Mouse (Mus musculus) forebrain, postnatal 0 days (tissue): ENCODE results near the gene Crabp1. TPM values are rescaled to one million over a fixed set of nuclear protein-coding genes. Genes with fewer than 3 reads are reported as not detected.
A peak's percentile ranks its signal among the peaks of the same experiment; 100 is the strongest.

Source experiments
- ATAC-seq: fragments of 200-750 bp; cut with Nextera tagmentation; 2 replicates; pipeline ENCODE4 v1.8.0; 2017; ENCODE audit warnings: mild to moderate bottlenecking, moderate library complexity
- DNase-seq: peaks from one replicate; pipeline ENCODE4 v3.0.0-alpha.2; 2015
- H3K27ac ChIP-seq: fragments of 300-500 bp; sonication (generic); 2 replicates; pipeline ENCODE4 v1.5.1; 2014; ENCODE audit warnings: low read depth, mild to moderate bottlenecking, antibody characterized with exemption, low read length, moderate library complexity, mixed read lengths
- H3K27me3 ChIP-seq: fragments of 300-500 bp; sonication (generic); 2 replicates; pipeline ENCODE4 v1.6.1; 2014; ENCODE audit warnings: mild to moderate bottlenecking, low read length, mixed read lengths; ENCODE audit not compliant: insufficient read depth
- H3K36me3 ChIP-seq: fragments of 300-500 bp; sonication (generic); 2 replicates; pipeline ENCODE4 v1.6.1; 2014; ENCODE audit warnings: mild to moderate bottlenecking, moderate library complexity; ENCODE audit not compliant: insufficient read depth
- H3K4me1 ChIP-seq: fragments of 300-500 bp; sonication (generic); 2 replicates; pipeline ENCODE4 v1.6.1; 2014; ENCODE audit warnings: antibody characterized with exemption; ENCODE audit not compliant: insufficient read depth
- H3K4me2 ChIP-seq: fragments of 300-500 bp; sonication (generic); 2 replicates; pipeline ENCODE4 v1.6.1; 2014; ENCODE audit warnings: low read depth, mild to moderate bottlenecking, moderate library complexity
- H3K4me3 ChIP-seq: fragments of 300-500 bp; sonication (generic); 2 replicates; pipeline ENCODE4 v1.5.1; 2014; ENCODE audit warnings: low read depth, low read length, mixed read lengths
- H3K9ac ChIP-seq: fragments of 300-500 bp; sonication (generic); 2 replicates; pipeline ENCODE4 v1.6.1; 2014; ENCODE audit warnings: mild to moderate bottlenecking
- H3K9me3 ChIP-seq: fragments of 300-500 bp; sonication (generic); 2 replicates; pipeline ENCODE4 v1.6.1; 2016; ENCODE audit warnings: low read length
- CTCF ChIP-seq: sonication (generic); IDR thresholded peaks from 2 replicates; pipeline ENCODE4 v1.5.1; 2016; ENCODE audit warnings: antibody characterized with exemption, control low read depth, low read depth
- WGBS: fragments of 180-500 bp; shearing (Covaris S2); extraction: QIAGEN DNeasy Blood & Tissue Kit; methylation state at CpG from one replicate; pipeline ENCODE4 v1.1.7; 2014; 5-methylcytosine and 5-hydroxymethylcytosine counted together
- polyA plus RNA-seq: library from polyadenylated mRNA; unstranded; fragments of >200 nt; fragmentation: Nextera tagmentation; extraction: Ambion mirVana; gene quantifications from 2 replicates; pipeline ENCODE4 v1.2.1, GENCODE M21; 2015
- total RNA-seq: library from RNA; depleted of rRNA; stranded (reverse); fragments of >200 nt; gene quantifications from 2 replicates; pipeline ENCODE4 v1.2.3, GENCODE M21; 2014

Crabp1 gene
- total and polyA plus RNA-seq, 2 experiments from 2014 or later: 28.4 to 110 TPM

GRCm38 (mm10) chr9:54750215-54750981, 14.2 kb upstream of the Crabp1 start:
- H3K4me2 ChIP-seq: no peak overlapping the region
- H3K27ac ChIP-seq: no peak overlapping the region
- H3K4me1 ChIP-seq: no peaks in the 10 kb centered on the region
- no peaks in the 10 kb centered on the region for H3K27me3 ChIP-seq
- no peak overlapping the region for H3K4me3 ChIP-seq
- no peak overlapping the region for H3K9ac ChIP-seq
- no peak for DNase-seq
- no peak for TF ChIP-seq CTCF
- ATAC-seq: peak; percentile 18; the same call in 1 of the 2 replicates
- WGBS: 88% methylated on average over 7 of the region's 7 CpGs
- H3K9me3 ChIP-seq: no peaks in the 10 kb centered on the region
- H3K36me3 ChIP-seq: no peaks in the 10 kb centered on the region

- H3K27ac ChIP-seq: no peak overlapping the region
- TF ChIP-seq CTCF: no peak
- ATAC-seq (no peak), DNase-seq (no peak)
- WGBS: 91% methylated on average over 2 of the region's 2 CpGs
- no peak overlapping the region for H3K9ac ChIP-seq
- H3K4me1 ChIP-seq: no peaks in the 10 kb centered on the region
- no peaks in the 10 kb centered on the region for H3K9me3 ChIP-seq
- no peaks in the 10 kb centered on the region for H3K36me3 ChIP-seq
- H3K27me3 ChIP-seq: no peaks in the 10 kb centered on the region
- no peak overlapping the region for H3K4me3 ChIP-seq
- H3K4me2 ChIP-seq: no peak overlapping the region
Observed at GRCm38 (mm10) chr9:54751684-54752083, 12.9 kb upstream of the Crabp1 start.

GRCm38 (mm10) chr9:54752201-54752943, 12.2 kb upstream of the Crabp1 start:
- no peaks in the 10 kb centered on the region for H3K36me3 ChIP-seq
- no peak for TF ChIP-seq CTCF
- no peaks in the 10 kb centered on the region for H3K4me1 ChIP-seq
- no peaks in the 10 kb centered on the region for H3K27me3 ChIP-seq
- H3K9ac ChIP-seq: no peak overlapping the region
- WGBS: 34% methylated on average over 21 of the region's 21 CpGs
- H3K9me3 ChIP-seq: no peaks in the 10 kb centered on the region
- ATAC-seq (no peak), DNase-seq (no peak)
- no peak overlapping the region for H3K4me2 ChIP-seq
- H3K4me3 ChIP-seq: no peak overlapping the region
- H3K27ac ChIP-seq: no peak overlapping the region

GRCm38 (mm10) chr9:54752944-54753295, 11.6 kb upstream of the Crabp1 start:
- H3K4me2 ChIP-seq: no peak overlapping the region
- no peak overlapping the region for H3K4me3 ChIP-seq
- H3K9ac ChIP-seq: no peak overlapping the region
- TF ChIP-seq CTCF: no peak
- no peak for DNase-seq
- H3K4me1 ChIP-seq: no peaks in the 10 kb centered on the region
- H3K27me3 ChIP-seq: no peaks in the 10 kb centered on the region
- WGBS: 56% methylated on average over 11 of the region's 11 CpGs
- no peak overlapping the region for H3K27ac ChIP-seq
- no peaks in the 10 kb centered on the region for H3K36me3 ChIP-seq
- no peak for ATAC-seq
- no peaks in the 10 kb centered on the region for H3K9me3 ChIP-seq

GRCm38 (mm10) chr9:54759592-54759991, 5.0 kb upstream of the Crabp1 start:
- Histone ChIP-seq H3K9ac (no peak overlapping the region), H3K4me3 (no peak overlapping the region), H3K36me3 (no peaks in the 10 kb centered on the region), H3K4me2 (no peak overlapping the region), H3K27ac (no peak overlapping the region), H3K9me3 (no peaks in the 10 kb centered on the region), H3K4me1 (no peaks in the 10 kb centered on the region), H3K27me3 (peaks cover 15% of the 10 kb centered on the region)
- no peak for DNase-seq
- ATAC-seq: no peak
- 9% methylated on average over 6 of the region's 6 CpGs for WGBS
- no peak for TF ChIP-seq CTCF

- peak overlapping the region; percentile 40 for H3K4me3 ChIP-seq
- peak overlapping the region; percentile 78 for H3K4me2 ChIP-seq
- H3K9me3 ChIP-seq: no peaks in the 10 kb centered on the region
- H3K4me1 ChIP-seq: no peaks in the 10 kb centered on the region; the same call in 1 of the 2 replicates
- TF ChIP-seq CTCF: no peak
- DNase-seq (no peak), ATAC-seq (no peak)
- H3K36me3 ChIP-seq: no peaks in the 10 kb centered on the region
- WGBS: 21% methylated on average over 12 of the region's 12 CpGs
- H3K9ac ChIP-seq: no peak overlapping the region
- H3K27ac ChIP-seq: no peak overlapping the region
- peaks cover 28% of the 10 kb centered on the region for H3K27me3 ChIP-seq
Observed at GRCm38 (mm10) chr9:54764091-54764490, 457 bp upstream of the Crabp1 start.

- WGBS: under 1% methylated on average over 41 of the region's 41 CpGs
- Histone ChIP-seq H3K4me1 (no peaks in the 10 kb centered on the region; the same call in 1 of the 2 replicates), H3K36me3 (no peaks in the 10 kb centered on the region), H3K4me3 (peak overlapping the region; percentile 40), H3K9me3 (no peaks in the 10 kb centered on the region), H3K9ac (peak overlapping the region; percentile 35; the same call in 1 of the 2 replicates), H3K4me2 (peak overlapping the region; percentile 78), H3K27me3 (peaks cover 28% of the 10 kb centered on the region), H3K27ac (no peak overlapping the region)
- no peak for DNase-seq
- ATAC-seq: peak; percentile 50; the same call in 1 of the 2 replicates
- no peak for TF ChIP-seq CTCF
Observed at GRCm38 (mm10) chr9:54765336-54766085, 963 bp downstream of the Crabp1 start.
